In the genomic region with DNA sequence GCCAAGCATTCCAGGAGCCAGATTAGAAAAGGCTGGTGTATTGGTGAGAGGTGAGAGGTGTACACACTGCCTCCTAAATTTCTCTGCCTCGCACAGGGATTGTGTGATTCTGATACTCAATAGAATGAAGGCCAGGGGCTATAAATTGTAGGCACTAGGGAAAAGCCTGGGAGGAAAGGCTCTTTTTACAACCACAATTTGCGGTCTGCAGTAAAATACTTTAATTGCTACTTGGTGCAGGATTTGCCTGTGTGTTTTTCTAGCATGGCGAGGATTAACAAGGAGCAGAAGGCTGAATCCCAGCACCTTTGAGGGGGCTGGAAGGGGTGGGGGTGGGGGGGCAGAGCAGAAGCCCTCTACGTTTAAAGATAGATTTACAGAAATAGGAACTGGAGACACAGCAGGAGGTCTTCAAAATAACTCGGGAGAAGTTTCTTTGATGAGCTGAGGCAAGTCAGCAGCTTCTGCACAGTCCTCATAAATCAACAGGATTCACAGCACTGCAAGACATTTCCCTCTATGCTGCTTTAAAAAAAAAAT, we compare ENCODE assay signal across 18 mouse cellular contexts. TPM values are rescaled to one million over a fixed set of nuclear protein-coding genes. Genes with fewer than 3 reads are reported as not detected.
DNase-seq lines count a peak whose midpoint lies in the region; ATAC-seq lines count a peak whose summit lies in the region.
"Had no signal": no experiment of that assay in that cellular context is flagged by ENCODE, and none has a peak within 500 bp of the region (broad histone marks: within the 10 kb centered on the region; RNA-seq: fewer than 3 reads in every experiment).

No protein-coding gene starts in this region.

- ATAC-seq in kidney, embryonic 16.5 days (ENCODE audit: low FRiP score, low TSS enrichment): peak; percentile 94
- peak; percentile 51; the same call in 1 of the 2 replicates for ATAC-seq in embryonic facial prominence, embryonic 15.5 days (ENCODE audit: insufficient number of reproducible peaks, low FRiP score, low TSS enrichment, low read depth)
- ATAC-seq in neural tube, embryonic 11.5 days (ENCODE audit: insufficient read depth, low FRiP score, low TSS enrichment): peak; percentile 49
- no peak for ATAC-seq in liver, embryonic 12.5 days

- peak overlapping the region; percentile 27; the same call in 1 of the 2 replicates for H3K4me2 ChIP-seq in kidney, embryonic 16.5 days (replicated peaks; ENCODE audit: low read depth, low read length)
- no peak overlapping the region for H3K4me2 ChIP-seq in embryonic facial prominence, embryonic 15.5 days (replicated peaks)
- H3K4me2 ChIP-seq in neural tube, embryonic 11.5 days (ENCODE audit: low read depth): no peak overlapping the region
- H3K4me2 ChIP-seq in liver, embryonic 12.5 days: no peak overlapping the region
- H3K4me2 ChIP-seq: heart, embryonic 12.5 days; hindbrain, embryonic 15.5 days had no signal

- no peaks in the 10 kb centered on the region for H3K36me3 ChIP-seq in kidney, embryonic 16.5 days (ENCODE audit: insufficient read depth, low read length)
- H3K36me3 ChIP-seq in embryonic facial prominence, embryonic 15.5 days: no peaks in the 10 kb centered on the region
- H3K36me3 ChIP-seq in neural tube, embryonic 11.5 days (ENCODE audit: control insufficient read depth, insufficient read depth, low read length): no peaks in the 10 kb centered on the region
- H3K36me3 ChIP-seq in liver, embryonic 12.5 days: no peaks in the 10 kb centered on the region
- H3K36me3 ChIP-seq: heart, embryonic 12.5 days; hindbrain, embryonic 15.5 days had no signal

- DNase-seq in kidney, postnatal 36 days: no peak
- peak; percentile 56 for DNase-seq in embryo, embryonic 11 days
- DNase-seq in neural tube, embryonic 11.5 days (ENCODE audit: low spot score): no peak
- no peak for DNase-seq in layer of hippocampus, adult 18-20 months (ENCODE audit: low spot score in 2 of 2)
- DNase-seq: adrenal gland, postnatal 14 days; cerebellum, adult 8-10 months; lung, postnatal 10 days; retina, postnatal 1 day; spleen, adult 18-20 months had no signal

- WGBS in kidney, embryonic 16.5 days: 8% methylated on average over 5 of the region's 5 CpGs
- 9% methylated on average over 5 of the region's 5 CpGs for WGBS in embryonic facial prominence, embryonic 15.5 days
- WGBS in neural tube, embryonic 11.5 days: 8% methylated on average over 5 of the region's 5 CpGs
- 48% methylated on average over 5 of the region's 5 CpGs for WGBS in liver, embryonic 12.5 days (ENCODE audit: insufficient replicate concordance)

- no peak overlapping the region for H3K4me3 ChIP-seq in kidney, embryonic 16.5 days (ENCODE audit: low read length)
- no peak overlapping the region for H3K4me3 ChIP-seq in embryonic facial prominence, embryonic 15.5 days (replicated peaks)
- H3K4me3 ChIP-seq in neural tube, embryonic 11.5 days (ENCODE audit: low read depth, low read length): no peak overlapping the region
- H3K4me3 ChIP-seq in liver, embryonic 12.5 days: no peak overlapping the region
- H3K4me3 ChIP-seq: heart, embryonic 12.5 days; hindbrain, embryonic 15.5 days had no signal

- no peaks in the 10 kb centered on the region for H3K9me3 ChIP-seq in kidney, embryonic 16.5 days (ENCODE audit: low read length)
- no peaks in the 10 kb centered on the region for H3K9me3 ChIP-seq in embryonic facial prominence, embryonic 15.5 days (replicated peaks)
- no peaks in the 10 kb centered on the region for H3K9me3 ChIP-seq in neural tube, embryonic 11.5 days (ENCODE audit: control insufficient read depth, low read length)
- 0 out of 2 replicates have a peak, but pooled peaks cover 4% of the 10 kb centered on the region for H3K9me3 ChIP-seq in liver, embryonic 12.5 days (replicated peaks)
- H3K9me3 ChIP-seq: hindbrain, embryonic 15.5 days had no signal

- H3K9ac ChIP-seq in kidney, embryonic 16.5 days (replicated peaks; ENCODE audit: low read length): no peak overlapping the region
- H3K9ac ChIP-seq in embryonic facial prominence, embryonic 15.5 days: no peak overlapping the region
- H3K9ac ChIP-seq in neural tube, embryonic 11.5 days (ENCODE audit: low read length): no peak overlapping the region
- no peak overlapping the region for H3K9ac ChIP-seq in liver, embryonic 12.5 days
- H3K9ac ChIP-seq: heart, embryonic 12.5 days; hindbrain, embryonic 15.5 days had no signal

- peak overlapping the region; percentile 19; the same call in 1 of the 2 replicates for H3K27ac ChIP-seq in kidney, embryonic 16.5 days (ENCODE audit: low read length)
- H3K27ac ChIP-seq in embryonic facial prominence, embryonic 15.5 days (replicated peaks): no peak overlapping the region
- no peak overlapping the region; the same call in 1 of the 2 replicates for H3K27ac ChIP-seq in neural tube, embryonic 11.5 days (ENCODE audit: low read depth, low read length)
- H3K27ac ChIP-seq in liver, embryonic 12.5 days: no peak overlapping the region
- H3K27ac ChIP-seq: hindbrain, embryonic 15.5 days had no signal

- H3K4me1 ChIP-seq in kidney, embryonic 16.5 days (ENCODE audit: insufficient read depth, low read length): peaks cover 16% of the 10 kb centered on the region
- H3K4me1 ChIP-seq in embryonic facial prominence, embryonic 15.5 days: peaks cover 10% of the 10 kb centered on the region; the same call in 1 of the 2 replicates
- peaks cover 11% of the 10 kb centered on the region for H3K4me1 ChIP-seq in neural tube, embryonic 11.5 days (ENCODE audit: control insufficient read depth, insufficient read depth, low read length)
- no peaks in the 10 kb centered on the region for H3K4me1 ChIP-seq in liver, embryonic 12.5 days
- H3K4me1 ChIP-seq: heart, embryonic 12.5 days had no signal

- H3K27me3 ChIP-seq in kidney, embryonic 16.5 days (ENCODE audit: insufficient read depth, low read length): no peaks in the 10 kb centered on the region
- H3K27me3 ChIP-seq in embryonic facial prominence, embryonic 15.5 days: no peaks in the 10 kb centered on the region
- H3K27me3 ChIP-seq in neural tube, embryonic 11.5 days (ENCODE audit: control insufficient read depth, insufficient read depth, low read length): no peaks in the 10 kb centered on the region
- H3K27me3 ChIP-seq in liver, embryonic 12.5 days (replicated peaks): no peaks in the 10 kb centered on the region
- H3K27me3 ChIP-seq: heart, embryonic 12.5 days; hindbrain, embryonic 15.5 days had no signal

RNA-seq across cellular contexts. Expression of gene Snrpb2, which starts 44.2 kb away (rescaled TPM):
- polyA plus RNA-seq in kidney, embryonic 16.5 days (2015; fragmentation: Nextera tagmentation; extraction: Ambion mirVana): 64.1 and 69.2 TPM in 2 replicates
- polyA plus RNA-seq in embryonic facial prominence, embryonic 15.5 days (2015; fragmentation: Nextera tagmentation; extraction: Ambion mirVana): 59.7 and 66.5 TPM in 2 replicates
- 128 and 132 TPM in 2 replicates for polyA plus RNA-seq in neural tube, embryonic 11.5 days (2014; fragmentation: Nextera tagmentation; extraction: Ambion mirVana)
- polyA plus RNA-seq in liver, embryonic 12.5 days (2016; fragmentation: Nextera tagmentation; extraction: Ambion mirVana): 47.8 and 48.7 TPM in 2 replicates
- 10 to 100 TPM; 37.8 to 39.7 TPM for total RNA-seq in layer of hippocampus, adult 18-20 months (2021)

RNA-seq across cellular contexts. Expression of gene Otor, which starts 59.6 kb away (rescaled TPM):
- polyA plus RNA-seq in kidney, embryonic 16.5 days (2015; fragmentation: Nextera tagmentation; extraction: Ambion mirVana): 0.27 TPM in 1 of 2 replicates, not detected in the other
- polyA plus RNA-seq in embryonic facial prominence, embryonic 15.5 days (2015; fragmentation: Nextera tagmentation; extraction: Ambion mirVana): 6.1 and 24.0 TPM in 2 replicates
- 3.1 and 3.6 TPM in 2 replicates for polyA plus RNA-seq in neural tube, embryonic 11.5 days (2014; fragmentation: Nextera tagmentation; extraction: Ambion mirVana)
- 0.28 and 0.30 TPM in 2 replicates for polyA plus RNA-seq in liver, embryonic 12.5 days (2016; fragmentation: Nextera tagmentation; extraction: Ambion mirVana)
- under 1 TPM in 1 of 2 experiments, not detected in 1; 0.45 TPM for total RNA-seq in layer of hippocampus, adult 18-20 months (2021)
- total RNA-seq: adrenal gland, postnatal 14 days; CH12.LX; gastrocnemius, adult 18-20 months; liver, adult 2 months had no signal
- polyA plus RNA-seq: liver, adult 2 months; midbrain, postnatal 0 days had no signal
